Mouse (Mus musculus) embryonic facial prominence, embryonic 12.5 days (tissue): ENCODE measurements around the gene Cdc42se1. TPM values are rescaled to one million over a fixed set of nuclear protein-coding genes. Genes with fewer than 3 reads are reported as not detected.

Experiments used
- ATAC-seq: fragments of 200-750 bp; cut with Nextera tagmentation; 2 replicates; pipeline ENCODE4 v1.8.0; 2017; ENCODE audit not compliant: insufficient number of reproducible peaks, insufficient read depth, low FRiP score, low TSS enrichment
- H3K27ac ChIP-seq: fragments of 300-500 bp; sonication (generic); 2 replicates; pipeline ENCODE4 v1.5.1; 2016; ENCODE audit warnings: mild to moderate bottlenecking
- H3K27me3 ChIP-seq: fragments of 300-500 bp; sonication (generic); 2 replicates; pipeline ENCODE4 v1.6.1; 2016; ENCODE audit warnings: mild to moderate bottlenecking, moderate library complexity
- H3K36me3 ChIP-seq: fragments of 300-500 bp; sonication (generic); 2 replicates; pipeline ENCODE4 v1.6.1; 2016; ENCODE audit warnings: mild to moderate bottlenecking
- H3K4me1 ChIP-seq: fragments of 300-500 bp; sonication (generic); 2 replicates; pipeline ENCODE4 v1.6.1; 2016
- H3K4me2 ChIP-seq: fragments of 300-500 bp; sonication (generic); replicated peaks from 2 replicates; pipeline ENCODE4 v1.6.1; 2016; ENCODE audit warnings: mild to moderate bottlenecking, moderate library complexity
- H3K4me3 ChIP-seq: fragments of 300-500 bp; sonication (generic); 2 replicates; pipeline ENCODE4 v1.5.1; 2016; ENCODE audit warnings: mild to moderate bottlenecking
- H3K9ac ChIP-seq: fragments of 300-500 bp; sonication (generic); 2 replicates; pipeline ENCODE4 v1.6.1; 2016; ENCODE audit warnings: mild to moderate bottlenecking, moderate library complexity
- H3K9me3 ChIP-seq: fragments of 300-500 bp; sonication (generic); 2 replicates; pipeline ENCODE4 v1.6.1; 2016; ENCODE audit warnings: mild to moderate bottlenecking, moderate library complexity
- WGBS: fragments of 180-500 bp; shearing (Covaris S2); methylation state at CpG from one replicate; pipeline ENCODE4 v1.1.7; 2016; 5-methylcytosine and 5-hydroxymethylcytosine counted together
- polyA plus RNA-seq: library from polyadenylated mRNA; unstranded; fragments of >200 nt; fragmentation: Nextera tagmentation; extraction: Ambion mirVana; gene quantifications from 2 replicates; pipeline ENCODE4 v1.2.1, GENCODE M21; 2016

Cdc42se1 gene
- polyA plus RNA-seq = 82.3 and 86.8 TPM in 2 replicates

- H3K27me3 ChIP-seq = no peaks in the 10 kb centered on the region
- peak within 1 kb of the TSS; percentile 80 for H3K4me3 ChIP-seq
- no peaks in the 10 kb centered on the region for H3K9me3 ChIP-seq
- H3K4me2 ChIP-seq = peak within 1 kb of the TSS; percentile 79
- H3K36me3 ChIP-seq = peaks cover 35% of the 10 kb centered on the region
- 1% methylated on average over 64 of the region's 64 CpGs for WGBS
- H3K27ac ChIP-seq = peak within 1 kb of the TSS; percentile 95
- H3K9ac ChIP-seq = peak within 1 kb of the TSS; percentile 92
- peak; percentile 77 for ATAC-seq
- H3K4me1 ChIP-seq = peaks cover 33% of the 10 kb centered on the region
These were observed at the start of gene Cdc42se1 for GRCm38 (mm10) chr3:95228148-95228893. Gene Cdc42se1 (plus strand): TSS chr3:95228732.

- no peak overlapping the region for H3K27ac ChIP-seq
- H3K4me1 ChIP-seq = peaks cover 3% of the 10 kb centered on the region; the same call in 1 of the 2 replicates
- H3K9me3 ChIP-seq = no peaks in the 10 kb centered on the region
- WGBS = 84% methylated on average over 5 of the region's 5 CpGs
- no peak overlapping the region for H3K4me2 ChIP-seq
- H3K36me3 ChIP-seq = peaks cover 6% of the 10 kb centered on the region
- H3K27me3 ChIP-seq = peaks cover 2% of the 10 kb centered on the region
- H3K9ac ChIP-seq = no peak overlapping the region
- no peak for ATAC-seq
- H3K4me3 ChIP-seq = no peak overlapping the region
These were observed 49.6 kb upstream of the Cdc42se1 start for GRCm38 (mm10) chr3:95178948-95179347.

- Histone ChIP-seq H3K4me2 (no peak overlapping the region), H3K27ac (no peak overlapping the region), H3K9me3 (no peaks in the 10 kb centered on the region), H3K27me3 (no peaks in the 10 kb centered on the region), H3K9ac (no peak overlapping the region), H3K36me3 (peaks cover 14% of the 10 kb centered on the region), H3K4me3 (no peak overlapping the region), H3K4me1 (no peaks in the 10 kb centered on the region)
- 74% methylated on average over 3 of the region's 3 CpGs for WGBS
- no peak for ATAC-seq
These were observed 48.6 kb upstream of the Cdc42se1 start for GRCm38 (mm10) chr3:95179890-95180289.

GRCm38 (mm10) chr3:95181841-95182240 lies 46.7 kb upstream of the Cdc42se1 start:
- no peak overlapping the region for H3K4me3 ChIP-seq
- no peak overlapping the region for H3K9ac ChIP-seq
- WGBS = 66% methylated on average over 1 of the region's 1 CpGs
- no peak for ATAC-seq
- no peaks in the 10 kb centered on the region for H3K9me3 ChIP-seq
- no peaks in the 10 kb centered on the region for H3K27me3 ChIP-seq
- H3K27ac ChIP-seq = no peak overlapping the region
- H3K4me2 ChIP-seq = no peak overlapping the region
- peaks cover 29% of the 10 kb centered on the region for H3K36me3 ChIP-seq
- H3K4me1 ChIP-seq = no peaks in the 10 kb centered on the region

- Histone ChIP-seq H3K9me3 (no peaks in the 10 kb centered on the region), H3K4me2 (no peak overlapping the region), H3K9ac (no peak overlapping the region), H3K27me3 (no peaks in the 10 kb centered on the region), H3K4me3 (no peak overlapping the region), H3K4me1 (no peaks in the 10 kb centered on the region), H3K36me3 (peaks cover 60% of the 10 kb centered on the region), H3K27ac (no peak overlapping the region)
- WGBS = 93% methylated on average over 9 of the region's 9 CpGs
- no peak for ATAC-seq
These were observed 43.5 kb upstream of the Cdc42se1 start for GRCm38 (mm10) chr3:95184796-95185577.

- WGBS = 93% methylated on average over 2 of the region's 2 CpGs
- no peaks in the 10 kb centered on the region for H3K9me3 ChIP-seq
These were observed 42.4 kb upstream of the Cdc42se1 start for GRCm38 (mm10) chr3:95186100-95186499.

GRCm38 (mm10) chr3:95186888-95187287 lies 41.6 kb upstream of the Cdc42se1 start:
- Histone ChIP-seq H3K36me3 (peaks cover 67% of the 10 kb centered on the region), H3K9me3 (no peaks in the 10 kb centered on the region), H3K4me2 (no peak overlapping the region), H3K4me3 (no peak overlapping the region), H3K27ac (no peak overlapping the region), H3K27me3 (no peaks in the 10 kb centered on the region), H3K4me1 (no peaks in the 10 kb centered on the region), H3K9ac (no peak overlapping the region)
- no peak for ATAC-seq
- WGBS = 91% methylated on average over 6 of the region's 6 CpGs

More at GRCm38 (mm10) chr3:95186100-95186499, 42.4 kb upstream of the Cdc42se1 start:
- Histone ChIP-seq H3K36me3 (peaks cover 65% of the 10 kb centered on the region), H3K27ac (no peak overlapping the region), H3K4me2 (no peak overlapping the region), H3K9ac (no peak overlapping the region), H3K27me3 (no peaks in the 10 kb centered on the region), H3K4me1 (no peaks in the 10 kb centered on the region), H3K4me3 (no peak overlapping the region)
- ATAC-seq = no peak

GRCm38 (mm10) chr3:95194721-95195135 lies 33.8 kb upstream of the Cdc42se1 start:
- no peak overlapping the region for H3K9ac ChIP-seq

GRCm38 (mm10) chr3:95195772-95196171 lies 32.8 kb upstream of the Cdc42se1 start:
- H3K27ac ChIP-seq = no peak overlapping the region
- no peak overlapping the region for H3K9ac ChIP-seq
- ATAC-seq = no peak
- H3K4me3 ChIP-seq = no peak overlapping the region
- H3K9me3 ChIP-seq = no peaks in the 10 kb centered on the region
- peaks cover 70% of the 10 kb centered on the region for H3K36me3 ChIP-seq
- H3K4me2 ChIP-seq = no peak overlapping the region
- H3K27me3 ChIP-seq = no peaks in the 10 kb centered on the region
- 81% methylated on average over 2 of the region's 2 CpGs for WGBS
- H3K4me1 ChIP-seq = no peaks in the 10 kb centered on the region

More at GRCm38 (mm10) chr3:95194721-95195135, 33.8 kb upstream of the Cdc42se1 start:
- H3K4me1 ChIP-seq = no peaks in the 10 kb centered on the region
- no peaks in the 10 kb centered on the region for H3K27me3 ChIP-seq
- no peak for ATAC-seq
- 89% methylated on average over 6 of the region's 6 CpGs for WGBS
- peaks cover 70% of the 10 kb centered on the region for H3K36me3 ChIP-seq
- H3K4me2 ChIP-seq = no peak overlapping the region
- no peaks in the 10 kb centered on the region for H3K9me3 ChIP-seq
- no peak overlapping the region for H3K27ac ChIP-seq
- no peak overlapping the region for H3K4me3 ChIP-seq

GRCm38 (mm10) chr3:95199101-95199500 lies 29.4 kb upstream of the Cdc42se1 start:
- Histone ChIP-seq H3K9me3 (no peaks in the 10 kb centered on the region), H3K27ac (no peak overlapping the region), H3K36me3 (peaks cover 72% of the 10 kb centered on the region), H3K4me3 (no peak overlapping the region), H3K27me3 (no peaks in the 10 kb centered on the region), H3K9ac (no peak overlapping the region), H3K4me1 (no peaks in the 10 kb centered on the region), H3K4me2 (no peak overlapping the region)
- no peak for ATAC-seq
- 67% methylated on average over 1 of the region's 1 CpGs for WGBS

GRCm38 (mm10) chr3:95200132-95200531 lies 28.4 kb upstream of the Cdc42se1 start:
- H3K27ac ChIP-seq = no peak overlapping the region
- H3K36me3 ChIP-seq = peaks cover 73% of the 10 kb centered on the region
- no peaks in the 10 kb centered on the region for H3K9me3 ChIP-seq
- H3K4me1 ChIP-seq = no peaks in the 10 kb centered on the region
- 83% methylated on average over 7 of the region's 7 CpGs for WGBS
- H3K9ac ChIP-seq = no peak overlapping the region
- no peak for ATAC-seq
- no peaks in the 10 kb centered on the region for H3K27me3 ChIP-seq
- H3K4me3 ChIP-seq = no peak overlapping the region
- H3K4me2 ChIP-seq = no peak overlapping the region

- Histone ChIP-seq H3K4me2 (no peak overlapping the region), H3K9me3 (no peaks in the 10 kb centered on the region), H3K27ac (no peak overlapping the region), H3K36me3 (peaks cover 73% of the 10 kb centered on the region), H3K4me1 (no peaks in the 10 kb centered on the region), H3K9ac (no peak overlapping the region), H3K27me3 (no peaks in the 10 kb centered on the region), H3K4me3 (no peak overlapping the region)
- 49% methylated on average over 2 of the region's 2 CpGs for WGBS
- no peak for ATAC-seq
These were observed 28.0 kb upstream of the Cdc42se1 start for GRCm38 (mm10) chr3:95200562-95200961.
